Mouse (Mus musculus) right cerebral cortex, postnatal 36 days (tissue): ENCODE results near the gene Mki67.
"Not testable (repeated sequence)": the region's sequence is repeated elsewhere in the genome, so short reads cannot be mapped to it uniquely, and the experiment has no call there.

Experiments used
- DNase-seq, 2 experiments: peaks; one replicate each; pipeline ENCODE4 v3.0.0; 2022; ENCODE audit warnings: low spot score in 2 of 2, mixed read lengths in 1 of 2

The Mki67 gene

GRCm38 (mm10) chr7:135716968-135717557 is 902 bp upstream of the Mki67 start:
- DNase-seq, result no peak

- peak; percentile 59 to 66 for DNase-seq
Measured at GRCm38 (mm10) chr7:135716445-135716877, 300 bp upstream of the Mki67 start.

GRCm38 (mm10) chr7:135715166-135715565 is 995 bp downstream of the Mki67 start:
- no peak for DNase-seq

GRCm38 (mm10) chr7:135713326-135713725 is 2.8 kb downstream of the Mki67 start:
- no peak for DNase-seq

- DNase-seq, result no peak
Measured at GRCm38 (mm10) chr7:135712534-135712933, 3.6 kb downstream of the Mki67 start.

- no peak for DNase-seq
Measured at GRCm38 (mm10) chr7:135710702-135711101, 5.5 kb downstream of the Mki67 start.

- DNase-seq, result no peak
Measured at GRCm38 (mm10) chr7:135705753-135706152, 10.4 kb downstream of the Mki67 start.

GRCm38 (mm10) chr7:135705083-135705482 is 11.1 kb downstream of the Mki67 start:
- no peak for DNase-seq

GRCm38 (mm10) chr7:135704251-135704650 is 11.9 kb downstream of the Mki67 start:
- DNase-seq, result no peak

GRCm38 (mm10) chr7:135703600-135704148 is 12.5 kb downstream of the Mki67 start:
- DNase-seq, result no peak

- DNase-seq, result not testable (repeated sequence)
Measured at GRCm38 (mm10) chr7:135699351-135699750, 16.8 kb downstream of the Mki67 start.

- DNase-seq, result no peak
Measured at GRCm38 (mm10) chr7:135698362-135698761, 17.8 kb downstream of the Mki67 start.

GRCm38 (mm10) chr7:135697021-135697740 is 19.0 kb downstream of the Mki67 start:
- DNase-seq, result not testable (repeated sequence)

- DNase-seq, result no peak
Measured at GRCm38 (mm10) chr7:135696127-135696526, 20.0 kb downstream of the Mki67 start.

GRCm38 (mm10) chr7:135694796-135695195 is 21.4 kb downstream of the Mki67 start:
- DNase-seq, result no peak

- DNase-seq, result no peak
Measured at GRCm38 (mm10) chr7:135694130-135694529, 22.0 kb downstream of the Mki67 start.

- no peak for DNase-seq
Measured at GRCm38 (mm10) chr7:135691941-135692340, 24.2 kb downstream of the Mki67 start.

- no peak for DNase-seq
Measured at GRCm38 (mm10) chr7:135689396-135689795, 26.8 kb downstream of the Mki67 start.

- DNase-seq, result no peak
Measured at GRCm38 (mm10) chr7:135684938-135685337, 31.2 kb downstream of the Mki67 start.

- not testable (repeated sequence) for DNase-seq
Measured at GRCm38 (mm10) chr7:135684098-135684497, 32.1 kb downstream of the Mki67 start.

GRCm38 (mm10) chr7:135680334-135680733 is 35.8 kb downstream of the Mki67 start:
- DNase-seq, result no peak

GRCm38 (mm10) chr7:135676722-135677121 is 39.4 kb downstream of the Mki67 start:
- DNase-seq, result no peak

GRCm38 (mm10) chr7:135673576-135673975 is 42.6 kb downstream of the Mki67 start:
- no peak for DNase-seq
